Mouse (Mus musculus): ENCODE measurements around the gene Tmbim7. TPM values are rescaled to one million over a fixed set of nuclear protein-coding genes. Genes with fewer than 3 reads are reported as not detected.
"Not testable (repeated sequence)": the region's sequence is repeated elsewhere in the genome, so short reads cannot be mapped to it uniquely, and the experiment has no call there.

Tmbim7 gene
- not detected for total RNA-seq (2021)

DNA sequence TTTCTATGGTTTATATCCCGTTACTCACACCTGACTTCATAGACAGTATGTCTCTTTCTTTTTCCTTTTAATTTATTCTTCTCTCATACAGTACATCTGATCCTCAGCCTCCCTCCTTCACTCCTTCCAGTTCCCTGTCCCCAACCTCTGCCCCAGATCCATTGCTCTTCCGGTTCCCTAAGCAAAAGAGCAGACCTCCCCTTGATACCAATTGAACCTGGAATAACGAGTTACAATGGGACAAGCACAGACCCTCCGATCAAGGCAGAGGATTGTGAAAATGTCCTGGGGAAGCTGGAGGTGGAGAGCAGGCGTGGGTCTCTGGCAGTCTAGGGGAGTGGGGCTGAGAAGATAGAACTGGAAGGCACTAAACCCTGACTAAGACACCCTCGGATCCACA, at the start of gene Tmbim7:
Gene Tmbim7, plus strand, starts transcription at position 301 of the 400 bp plus-strand sequence.
- DNase-seq, result no peak
- intact Hi-C loops (cut with DNase I), result no loop called here

DNA sequence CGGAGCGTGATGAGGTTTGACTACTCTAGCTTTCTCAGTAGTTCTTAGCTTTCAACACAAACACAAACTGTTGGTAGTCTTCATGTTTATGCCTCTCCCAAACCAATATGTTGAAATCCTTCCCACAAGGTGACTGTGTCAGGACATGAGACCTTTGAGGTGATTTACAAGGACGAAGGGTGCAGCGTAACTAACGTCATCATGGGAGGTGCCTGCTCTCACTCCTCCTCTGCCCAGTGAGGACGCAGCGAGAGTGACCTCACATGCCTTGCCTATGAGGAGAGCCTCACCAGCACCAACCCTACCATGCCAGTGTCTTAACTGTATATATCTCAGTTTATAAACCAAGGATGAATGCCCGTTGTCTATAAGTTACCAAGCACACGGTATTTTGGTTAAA, 43.9 kb upstream of the Tmbim7 start:
- intact Hi-C loops (cut with DNase I), result no loop called here
- DNase-seq, result no peak

DNA sequence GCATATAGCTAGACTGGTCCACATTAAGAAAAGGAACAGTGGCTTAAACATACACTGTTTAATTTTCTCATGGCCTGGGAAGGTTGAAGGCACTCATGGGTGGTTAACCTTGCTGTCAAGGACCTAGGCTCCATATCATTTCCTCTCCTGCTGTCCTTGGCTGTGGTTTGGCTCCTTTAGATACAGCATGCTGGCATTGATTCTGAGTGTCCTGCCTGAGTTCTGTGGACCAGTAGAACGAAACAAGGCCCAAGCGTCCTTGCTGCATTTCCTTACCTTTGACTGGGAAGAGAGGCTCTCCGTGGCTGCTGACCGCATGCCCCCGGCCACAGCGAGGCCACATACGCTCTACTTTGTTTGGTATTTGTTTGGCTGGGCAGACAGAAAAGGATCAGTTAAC, 41.7 kb upstream of the Tmbim7 start:
- intact Hi-C loops (cut with DNase I), result no loop called here
- DNase-seq, result no peak

DNA sequence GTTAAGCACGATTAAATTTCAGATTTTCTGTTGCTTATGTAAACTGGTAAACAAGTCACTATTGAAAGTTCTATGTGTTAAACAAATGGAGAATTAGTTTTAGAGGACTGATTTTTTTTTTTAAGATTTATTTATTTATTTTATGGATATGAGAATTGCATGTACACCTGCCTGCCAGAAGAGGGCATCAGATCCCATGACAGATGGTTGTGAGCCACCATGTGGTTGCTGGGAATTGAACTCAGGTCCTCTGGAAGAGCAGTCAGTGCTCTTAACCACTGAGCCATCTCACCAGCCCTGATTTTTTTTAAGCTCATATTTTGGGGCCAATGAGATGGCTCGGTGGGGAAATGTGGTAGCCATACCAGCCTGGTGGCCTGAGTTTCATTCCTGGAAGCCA, 39.1 kb upstream of the Tmbim7 start:
- intact Hi-C loops (cut with DNase I); DNase-seq: not testable (repeated sequence)

DNA sequence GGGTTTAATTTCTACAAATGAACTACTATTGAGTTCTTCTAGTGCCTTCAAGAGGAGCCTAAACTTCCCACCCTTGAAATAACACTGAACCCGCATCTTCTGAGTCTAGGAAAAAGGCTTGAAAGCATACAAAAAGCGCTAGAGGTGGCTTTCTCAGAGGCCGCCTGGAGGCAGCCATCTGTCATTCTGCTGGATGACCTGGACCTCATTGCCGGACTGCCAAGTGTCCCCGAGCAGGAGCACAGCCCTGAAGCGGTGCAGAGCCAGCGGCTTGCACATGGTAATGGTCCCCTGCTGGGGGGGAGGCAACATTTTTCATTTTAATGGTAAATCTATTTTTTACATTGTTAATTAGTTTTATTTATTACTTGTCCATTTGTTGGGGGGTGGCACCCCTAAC, 30.5 kb upstream of the Tmbim7 start:
- no peak for DNase-seq

DNA sequence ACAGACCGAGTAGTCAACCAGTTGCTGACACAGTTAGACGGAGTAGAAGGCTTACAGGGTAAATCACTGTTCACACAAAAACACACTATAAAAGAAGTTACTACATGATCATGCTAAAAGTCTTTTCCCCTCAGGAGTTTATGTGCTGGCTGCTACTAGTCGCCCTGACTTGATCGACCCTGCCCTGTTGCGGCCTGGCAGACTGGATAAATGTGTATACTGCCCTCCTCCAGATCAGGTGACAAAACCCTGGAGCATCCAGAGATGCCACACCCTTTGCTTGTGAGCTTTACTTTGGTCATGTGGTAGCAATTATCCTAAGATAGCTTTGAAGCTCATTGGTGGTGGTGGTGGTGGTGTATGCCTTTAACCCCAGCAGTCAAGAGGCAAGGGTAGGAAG, 20.9 kb upstream of the Tmbim7 start:
- intact Hi-C loops (cut with DNase I), result no loop called here
- DNase-seq, result no peak

More for the DNA sequence above, 30.5 kb upstream of the Tmbim7 start:
- intact Hi-C loops (cut with DNase I), result no loop called here

DNA sequence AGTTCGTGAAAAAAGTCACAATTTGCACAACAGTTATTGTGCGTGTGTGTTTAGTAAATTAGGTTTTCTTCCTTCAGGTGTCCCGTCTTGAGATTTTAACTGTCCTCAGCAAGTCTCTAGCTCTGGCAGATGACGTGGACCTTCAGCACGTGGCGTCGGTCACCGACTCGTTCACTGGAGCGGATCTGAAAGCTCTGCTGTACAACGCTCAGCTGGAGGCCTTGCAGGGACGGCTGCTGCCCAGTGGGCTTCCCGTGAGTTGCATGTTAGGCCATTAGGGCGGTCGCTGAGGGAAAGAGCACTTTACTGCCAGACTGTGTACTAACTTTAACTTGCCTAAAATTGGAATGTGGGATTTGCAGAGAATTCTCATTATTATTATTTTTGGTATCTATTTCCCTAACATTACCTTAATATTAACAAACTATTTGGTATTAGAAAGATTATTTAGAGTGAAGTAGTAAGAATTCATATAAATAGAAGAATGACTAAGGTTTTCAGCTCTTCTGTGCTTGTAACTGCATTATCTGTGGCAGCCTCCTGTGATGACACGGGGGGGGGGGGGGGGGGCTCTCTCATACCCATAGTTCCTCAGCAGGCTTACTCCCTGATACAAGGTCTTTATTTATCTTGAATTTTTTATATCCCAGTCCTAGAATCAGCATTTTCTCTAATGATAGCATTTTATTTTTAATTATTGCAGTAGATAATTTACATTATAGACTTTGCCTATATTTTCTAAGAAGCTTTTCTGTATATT, 19.3 kb upstream of the Tmbim7 start:
- DNase-seq, result no peak
- intact Hi-C loops (cut with DNase I), result no loop called here

DNA sequence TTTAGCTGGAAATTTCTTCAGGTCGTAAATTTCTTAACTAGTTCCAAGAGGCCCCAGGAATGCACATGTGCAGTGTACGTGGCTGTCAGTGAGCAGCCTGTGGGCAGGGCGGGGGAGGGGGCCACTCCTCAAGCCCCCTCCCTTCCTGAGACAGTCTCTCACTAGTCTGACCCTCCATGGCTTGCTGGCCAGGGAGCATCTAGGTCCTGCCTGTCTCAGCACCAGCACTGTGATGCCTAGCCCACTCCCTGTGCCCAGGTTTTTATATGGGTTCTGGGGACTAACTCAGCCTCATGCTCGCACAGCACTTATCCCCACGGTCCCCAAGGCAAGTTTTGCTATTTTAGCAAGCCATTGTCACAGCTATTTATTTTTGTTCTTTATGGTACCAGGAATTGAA, 18.7 kb upstream of the Tmbim7 start:
- intact Hi-C loops (cut with DNase I), result no loop called here

DNA sequence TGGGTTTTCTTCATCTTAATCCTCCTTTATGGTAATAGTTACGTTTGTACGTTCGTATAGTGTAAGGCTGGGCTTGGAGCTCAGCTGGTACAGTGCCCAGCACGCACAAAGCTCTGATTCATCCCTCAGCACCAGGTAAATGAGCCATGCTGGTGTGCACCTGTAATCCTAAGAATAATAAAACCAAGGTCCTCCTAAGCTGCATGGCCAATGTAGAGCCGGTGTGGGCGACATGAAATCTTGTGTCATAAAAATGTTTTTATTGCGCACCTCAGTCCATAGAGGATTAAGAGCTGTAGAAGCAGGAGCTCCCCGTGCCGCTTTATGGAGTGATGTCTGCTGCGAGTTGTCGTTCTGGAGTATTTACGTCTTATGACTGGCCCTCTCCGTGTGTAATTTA, 17.7 kb upstream of the Tmbim7 start:
- intact Hi-C loops (cut with DNase I), result no loop called here
- no peak for DNase-seq

More for the DNA sequence above, 18.7 kb upstream of the Tmbim7 start:
- DNase-seq, result no peak

DNA sequence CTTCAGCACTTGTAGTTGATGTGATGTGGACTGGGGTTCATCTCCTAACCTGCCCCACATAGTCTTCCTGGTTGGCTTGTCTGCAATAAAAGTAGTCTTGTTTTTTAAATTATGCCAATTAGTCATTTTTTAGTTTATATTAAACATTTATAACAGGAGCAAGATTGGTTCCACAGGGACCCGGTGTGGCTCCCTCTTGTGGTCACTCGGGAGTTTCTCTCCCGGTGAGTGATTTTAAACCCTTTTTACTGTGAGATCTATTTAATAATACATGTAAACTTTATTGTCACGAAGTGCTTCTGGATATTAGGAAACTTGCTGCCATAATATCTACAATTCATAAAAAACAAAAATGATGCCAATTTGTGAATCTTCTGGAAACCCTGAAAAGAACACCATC, 17.0 kb upstream of the Tmbim7 start:
- no peak for DNase-seq
- intact Hi-C loops (cut with DNase I), result no loop called here

DNA sequence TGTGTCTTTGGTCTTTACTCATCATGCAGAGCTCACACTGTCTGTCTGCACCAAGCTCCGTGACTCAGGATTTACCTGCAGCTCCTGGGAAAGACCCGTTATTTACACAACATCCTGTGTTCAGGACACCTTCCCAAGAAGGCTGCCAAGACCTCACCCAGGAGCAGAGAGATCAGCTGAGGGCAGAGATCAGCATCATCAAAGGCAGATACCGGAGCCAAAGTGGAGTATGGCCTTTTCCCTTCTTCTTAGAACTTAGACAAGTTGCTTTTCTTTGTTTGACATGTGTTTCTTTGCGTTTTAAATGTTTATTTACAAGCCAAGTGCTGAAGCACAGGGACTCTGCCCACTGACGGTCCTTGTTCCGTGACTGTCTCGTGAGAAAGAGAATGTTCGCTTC, 15.7 kb upstream of the Tmbim7 start:
- DNase-seq, result no peak
- intact Hi-C loops (cut with DNase I), result no loop called here

DNA sequence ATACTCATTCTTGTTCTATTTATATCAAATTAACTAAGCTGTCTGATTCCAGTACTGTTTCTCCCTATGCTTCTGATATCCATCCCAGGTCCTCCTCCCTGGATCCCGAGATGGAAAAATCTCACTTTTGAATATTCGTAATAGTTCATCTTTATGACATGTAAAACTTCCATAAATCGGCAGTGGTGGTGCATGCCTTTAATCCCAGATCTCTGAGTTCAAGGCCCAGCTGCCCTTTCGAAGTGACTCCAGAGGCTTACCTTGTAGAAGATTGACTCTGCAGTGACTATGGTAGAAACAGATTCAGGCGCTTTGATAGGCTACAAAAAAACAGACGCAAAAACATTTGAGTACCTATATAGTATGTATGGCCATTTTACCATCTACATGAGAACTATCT, 6.4 kb upstream of the Tmbim7 start:
- no peak for DNase-seq
- intact Hi-C loops (cut with DNase I), result loop anchor here (5.0 to 10.0 kb wide), 2 partner anchors 88 to 550 kb away; partner anchors contain the start of gene Mterf1b

DNA sequence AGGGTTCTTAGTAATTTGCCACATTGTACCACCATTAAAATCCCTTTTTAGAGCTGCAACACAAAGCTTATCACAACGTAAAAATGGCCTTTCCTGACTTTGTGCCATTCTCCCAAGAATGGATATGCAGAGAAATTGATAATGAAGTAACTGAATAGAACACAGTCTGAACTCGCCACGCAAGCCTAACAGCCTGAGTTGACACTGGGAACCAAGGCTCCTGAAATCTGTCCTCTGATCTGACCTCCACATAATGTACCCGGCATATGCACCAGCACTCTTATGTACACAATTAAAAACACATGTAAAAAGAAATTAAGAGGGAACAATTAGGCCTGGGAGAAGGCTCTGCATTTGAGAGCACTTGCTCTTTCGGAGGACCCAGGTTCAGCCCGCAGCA, 5.7 kb upstream of the Tmbim7 start:
- DNase-seq, result no peak
- intact Hi-C loops (cut with DNase I), result loop anchor here (5.0 to 10.0 kb wide), 2 partner anchors 87 to 549 kb away; partner anchors contain the start of gene Mterf1b

DNA sequence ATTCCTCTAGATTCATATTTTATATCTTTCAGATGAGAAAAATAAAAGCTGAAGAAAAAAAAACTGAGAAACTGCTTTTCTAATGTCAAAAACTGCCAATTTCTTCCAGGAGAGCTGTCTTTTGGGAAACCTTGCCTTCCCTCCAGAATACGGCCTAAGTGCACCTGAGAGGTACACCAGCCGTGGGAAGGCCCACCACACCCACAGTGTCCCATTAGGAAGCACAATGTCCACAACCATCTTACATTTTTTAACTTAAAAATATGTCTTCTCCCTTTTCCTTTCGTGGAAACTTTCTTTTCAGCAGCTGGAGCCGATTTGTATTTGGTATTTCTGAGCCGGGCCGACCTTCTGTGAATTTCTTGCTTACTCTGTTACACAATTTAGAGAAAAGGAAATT, 4.4 kb upstream of the Tmbim7 start:
- no peak for DNase-seq

DNA sequence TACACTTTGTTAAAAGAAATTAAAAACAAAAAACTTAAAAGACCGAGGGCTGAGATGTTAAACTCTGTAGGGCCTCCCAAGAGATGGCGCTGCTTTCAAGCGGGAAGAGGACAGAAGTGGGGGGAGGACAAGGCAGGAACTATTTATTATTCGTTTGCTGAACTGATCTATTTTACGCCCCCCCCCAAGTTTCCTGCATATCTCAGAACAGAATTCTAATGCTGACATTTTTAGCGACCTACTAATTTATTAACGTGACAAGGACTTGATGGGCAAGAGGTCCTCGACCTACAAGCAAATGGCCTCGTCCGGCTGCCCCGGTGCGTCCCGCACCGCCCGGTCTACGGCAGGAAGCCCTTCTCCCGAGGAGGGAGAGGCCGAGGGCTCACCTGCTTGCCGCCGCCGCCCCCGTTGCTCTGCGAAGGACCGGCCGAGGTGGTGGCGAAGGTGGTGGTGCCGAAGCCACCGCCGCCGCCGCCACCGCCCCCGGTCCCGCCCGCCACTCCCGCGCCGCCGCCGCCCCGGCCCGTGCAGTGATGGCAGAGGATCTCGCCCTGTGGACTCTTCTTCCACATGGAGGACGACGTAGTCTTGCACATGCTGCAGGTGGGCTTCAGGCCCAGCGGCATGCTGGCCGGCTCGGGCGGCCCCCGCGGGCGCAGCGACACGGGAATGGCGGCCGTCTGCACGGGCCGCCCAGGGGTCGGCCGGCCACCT, 3.8 kb upstream of the Tmbim7 start:
- DNase-seq, result peak; percentile 51 to 56
- intact Hi-C loops (cut with DNase I), result loop anchor here (2.0 to 10.0 kb wide), 4 partner anchors 50 to 548 kb away; partner anchors contain the start of genes Ankib1, Krit1, Mterf1b and Pex1

More for the DNA sequence above, 4.4 kb upstream of the Tmbim7 start:
- intact Hi-C loops (cut with DNase I), result loop anchor here (2.0 to 10.0 kb wide), 4 partner anchors 50 to 548 kb away; partner anchors contain the start of genes Ankib1, Krit1, Mterf1b and Pex1

DNA sequence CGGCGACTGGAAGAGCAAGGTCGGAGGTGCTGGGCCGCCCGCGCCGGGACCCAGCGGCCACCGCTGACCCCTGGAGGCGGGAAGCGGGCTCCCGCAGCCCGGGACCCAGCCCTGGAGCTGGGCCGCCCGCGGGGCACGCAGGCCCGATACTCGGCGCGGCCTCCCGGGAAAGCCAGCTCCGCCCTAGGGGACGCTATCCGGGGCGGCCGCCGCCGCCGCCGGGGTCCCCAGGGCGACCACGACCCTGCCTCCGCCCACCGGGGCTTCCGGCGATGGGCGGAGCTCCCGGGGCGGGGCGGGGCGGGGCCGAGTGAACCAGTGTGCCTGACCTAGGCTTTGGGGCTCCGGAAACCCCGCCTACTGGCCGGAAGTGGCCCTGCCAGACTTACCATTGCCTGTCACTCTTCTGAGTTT, 3.3 kb upstream of the Tmbim7 start:
- intact Hi-C loops (cut with DNase I), result loop anchor here (2.0 to 10.0 kb wide), 4 partner anchors 51 to 547 kb away; partner anchors contain the start of genes Ankib1, Krit1, Mterf1b and Pex1
- DNase-seq, result peak; percentile 85 to 86

DNA sequence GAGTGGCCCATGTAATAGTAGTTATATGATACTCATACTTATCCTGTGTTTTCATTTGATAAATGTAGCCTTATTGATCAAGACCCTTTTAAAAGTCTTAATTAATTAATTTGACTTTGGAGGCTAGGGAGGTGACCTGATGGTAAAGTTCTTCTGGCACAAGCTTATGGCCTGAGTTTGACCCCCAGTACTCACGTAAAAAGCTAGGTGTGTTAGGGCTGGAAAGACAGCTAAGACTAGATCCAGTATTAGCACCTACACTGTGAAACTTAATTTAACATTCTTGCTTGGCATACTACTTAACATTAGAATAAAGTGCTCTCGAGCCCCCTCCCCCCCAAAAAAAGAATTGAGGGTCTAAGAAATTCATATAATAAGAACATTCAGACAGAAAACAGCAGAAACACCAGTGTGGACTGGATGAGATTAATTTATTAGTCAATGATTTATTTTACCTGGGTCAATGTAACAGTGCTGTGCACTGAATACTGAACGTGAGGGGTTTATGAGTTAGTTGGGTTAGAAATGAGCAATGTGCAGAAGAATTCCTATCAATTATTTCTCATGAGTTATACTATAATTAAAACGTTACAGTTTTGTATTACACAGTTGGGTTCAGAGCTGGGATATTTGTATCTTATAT, 2.7 kb upstream of the Tmbim7 start:
- DNase-seq, result no peak
- intact Hi-C loops (cut with DNase I), result loop anchor here (5.0 to 10.0 kb wide), 2 partner anchors 84 to 546 kb away; partner anchors contain the start of gene Mterf1b

DNA sequence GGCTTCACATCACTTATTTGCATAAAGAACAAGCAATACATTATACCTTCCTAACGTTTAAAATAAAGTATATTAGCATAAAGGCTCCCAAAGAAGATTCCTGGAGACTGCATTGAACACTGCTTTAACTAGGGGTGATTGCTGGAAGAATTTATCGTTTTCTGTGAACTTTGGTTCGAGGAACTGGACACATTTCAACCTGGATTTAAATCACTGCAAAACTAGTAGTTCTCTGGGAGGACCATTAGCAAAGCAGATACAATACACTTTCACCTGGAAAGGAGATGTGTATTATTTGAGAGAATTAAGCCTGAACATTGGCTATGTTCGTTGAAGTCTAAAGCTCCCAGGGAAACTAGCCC, 2.2 kb upstream of the Tmbim7 start:
- no peak for DNase-seq
- intact Hi-C loops (cut with DNase I), result loop anchor here (5.0 to 10.0 kb wide), 2 partner anchors 83 to 546 kb away; partner anchors contain the start of gene Mterf1b

DNA sequence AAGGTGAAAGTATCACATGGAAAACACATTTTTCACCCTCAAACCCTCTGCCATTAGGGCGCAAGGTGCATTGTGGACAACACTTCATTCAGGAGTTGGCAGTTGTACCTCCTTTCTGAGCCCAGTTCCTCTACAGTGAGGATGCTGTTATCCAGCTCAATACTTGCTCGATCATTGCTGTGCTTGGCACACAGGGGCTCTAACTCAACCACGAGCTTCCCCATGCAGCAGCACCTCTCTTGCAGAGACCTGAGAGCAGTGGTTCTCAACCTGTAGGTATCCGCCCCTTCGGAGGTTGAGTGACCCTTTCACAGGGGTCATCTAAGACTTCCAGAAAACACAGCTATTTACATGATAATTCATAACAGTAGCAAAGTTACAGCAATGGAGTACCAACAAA, 640 bp downstream of the Tmbim7 start:
- intact Hi-C loops (cut with DNase I), result no loop called here
- no peak for DNase-seq

DNA sequence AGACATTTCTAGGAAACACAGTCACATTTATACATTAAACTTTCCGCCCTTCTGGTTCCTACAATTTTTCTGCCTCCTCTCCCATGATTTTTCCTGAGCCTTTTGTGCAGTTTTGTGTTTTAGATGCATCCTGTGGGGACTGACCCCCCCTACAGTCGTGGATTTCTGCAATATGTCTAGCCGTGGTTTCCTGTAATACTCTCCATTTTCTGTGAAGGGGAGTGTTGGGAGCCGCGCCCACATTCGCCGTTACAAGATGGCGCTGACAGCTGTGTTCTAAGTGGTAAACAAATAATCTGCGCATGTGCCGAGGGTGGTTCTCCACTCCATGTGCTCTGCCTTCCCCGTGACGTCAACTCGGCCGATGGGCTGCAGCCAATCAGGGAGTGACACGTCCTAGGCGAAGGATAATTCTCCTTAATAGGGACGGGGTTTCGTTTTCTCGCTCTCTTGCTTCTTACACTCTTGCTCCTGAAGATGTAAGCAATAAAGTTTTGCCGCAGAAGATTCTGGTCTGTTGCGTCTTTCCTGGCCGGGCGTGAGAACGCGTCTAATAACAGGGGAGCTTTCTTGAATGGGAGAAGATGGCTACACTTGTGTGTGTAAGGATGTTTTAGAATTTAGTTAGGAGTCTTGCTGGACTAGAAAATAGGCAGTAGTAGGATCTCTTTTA, 2.1 kb downstream of the Tmbim7 start:
- DNase-seq; intact Hi-C loops (cut with DNase I): not testable (repeated sequence)
